11 mouse cellular contexts compared by ENCODE assay signal in the genomic region with DNA sequence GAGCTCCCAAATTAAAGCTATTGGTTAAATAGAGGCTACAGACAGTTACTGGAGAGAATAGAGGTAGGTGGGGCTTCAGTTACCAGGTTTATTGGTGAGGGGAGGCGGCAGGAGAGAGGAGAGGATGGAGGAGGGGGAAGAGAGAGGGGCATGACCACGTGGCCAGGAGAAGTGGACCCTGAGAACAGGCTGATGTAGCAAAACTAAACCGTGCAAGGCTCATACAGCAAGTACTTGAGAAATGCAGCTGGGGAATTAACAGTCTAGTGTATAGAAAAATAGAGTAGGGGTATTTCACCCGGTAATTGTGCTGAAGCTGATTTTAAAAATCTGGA. TPM values are rescaled to one million over a fixed set of nuclear protein-coding genes. Genes with fewer than 3 reads are reported as not detected.
DNase-seq lines count a peak whose midpoint lies in the region; ATAC-seq and TF ChIP-seq lines count a peak whose summit lies in the region.
"Had no signal": no experiment of that assay in that cellular context is flagged by ENCODE, and none has a peak within 500 bp of the region (broad histone marks: within the 10 kb centered on the region; RNA-seq: fewer than 3 reads in every experiment).

No protein-coding gene starts in this region.

- peak overlapping the region; percentile 16; the same call in 1 of the 2 replicates for H3K4me3 ChIP-seq in kidney, embryonic 14.5 days (ENCODE audit: low read length)
- no peak overlapping the region for H3K4me3 ChIP-seq in forebrain, postnatal 0 days (ENCODE audit: low read depth, low read length)
- no peak overlapping the region for H3K4me3 ChIP-seq in liver, embryonic 13.5 days (replicated peaks)

- H3K27me3 ChIP-seq in kidney, embryonic 14.5 days (ENCODE audit: control insufficient read depth, insufficient read depth, low read length) = peaks cover 3% of the 10 kb centered on the region; the same call in 1 of the 2 replicates
- no peaks in the 10 kb centered on the region for H3K27me3 ChIP-seq in forebrain, postnatal 0 days (ENCODE audit: insufficient read depth, low read length)
- peaks cover 42% of the 10 kb centered on the region for H3K27me3 ChIP-seq in liver, embryonic 13.5 days

- TF ChIP-seq POLR2A in brain, embryonic 14.5 days (IDR thresholded peaks at IDR 0.05; ENCODE audit: borderline replicate concordance, extremely low read depth, insufficient read depth, insufficient read length, poor library complexity, severe bottlenecking) = no peak

- H3K9me3 ChIP-seq in kidney, embryonic 14.5 days (ENCODE audit: control insufficient read depth, low read length) = no peaks in the 10 kb centered on the region
- no peaks in the 10 kb centered on the region for H3K9me3 ChIP-seq in forebrain, postnatal 0 days (ENCODE audit: low read length)
- no peaks in the 10 kb centered on the region for H3K9me3 ChIP-seq in liver, embryonic 13.5 days (replicated peaks)

- ATAC-seq in kidney, embryonic 14.5 days (ENCODE audit: low FRiP score, low TSS enrichment) = peak; percentile 39; the same call in 1 of the 2 replicates
- no peak for ATAC-seq in forebrain, postnatal 0 days
- ATAC-seq in liver, embryonic 13.5 days (ENCODE audit: low read depth) = no peak

- 6% methylated on average over 4 of the region's 4 CpGs for WGBS in kidney, embryonic 14.5 days
- WGBS in forebrain, postnatal 0 days = 14% methylated on average over 4 of the region's 4 CpGs
- 10% methylated on average over 4 of the region's 4 CpGs for WGBS in liver, embryonic 13.5 days (ENCODE audit: insufficient replicate concordance)

- H3K4me2 ChIP-seq in kidney, embryonic 14.5 days (replicated peaks; ENCODE audit: low read depth, low read length) = peak overlapping the region; percentile 47
- 0 out of 2 replicates have a peak overlapping the region, but pooled peaks have one; percentile 6 for H3K4me2 ChIP-seq in forebrain, postnatal 0 days (ENCODE audit: low read depth)
- H3K4me2 ChIP-seq in liver, embryonic 13.5 days = peak overlapping the region; percentile 33; the same call in 1 of the 2 replicates

- no peak for DNase-seq in kidney, adult 8-10 months
- DNase-seq in brain, embryonic 14.5 days (ENCODE audit: low read depth) = peak; percentile 25
- DNase-seq in forebrain, postnatal 0 days = no peak
- no peak for DNase-seq in liver, embryonic 13.5 days
- no peak for DNase-seq in left cerebral cortex, adult 8-10 months (ENCODE audit: low spot score in 2 of 2)
- no peak for DNase-seq in spleen, postnatal 4 days (ENCODE audit: low spot score in 2 of 2)
- DNase-seq in retina, postnatal 1 day = no peak
- DNase-seq: gastrocnemius, postnatal 10 days; layer of hippocampus, adult 9-11 months; right cerebral cortex, postnatal 25 days had no signal

- no peak overlapping the region for H3K9ac ChIP-seq in kidney, embryonic 14.5 days (ENCODE audit: low read depth, low read length)
- no peak overlapping the region for H3K9ac ChIP-seq in forebrain, postnatal 0 days
- H3K9ac ChIP-seq in liver, embryonic 13.5 days = no peak overlapping the region

- H3K36me3 ChIP-seq in kidney, embryonic 14.5 days (ENCODE audit: control insufficient read depth, insufficient read depth, low read length) = no peaks in the 10 kb centered on the region
- no peaks in the 10 kb centered on the region for H3K36me3 ChIP-seq in forebrain, postnatal 0 days (ENCODE audit: insufficient read depth)
- no peaks in the 10 kb centered on the region for H3K36me3 ChIP-seq in liver, embryonic 13.5 days

- H3K4me1 ChIP-seq in kidney, embryonic 14.5 days (ENCODE audit: control insufficient read depth, insufficient read depth, low read length) = peaks cover 6% of the 10 kb centered on the region
- no peaks in the 10 kb centered on the region for H3K4me1 ChIP-seq in forebrain, postnatal 0 days (ENCODE audit: insufficient read depth)
- H3K4me1 ChIP-seq in liver, embryonic 13.5 days (replicated peaks) = peaks cover 11% of the 10 kb centered on the region

- no peak for TF ChIP-seq CTCF in brain, embryonic 14.5 days (IDR thresholded peaks at IDR 0.05; ENCODE audit: borderline replicate concordance, extremely low read depth, insufficient read depth, insufficient read length)
- TF ChIP-seq CTCF in forebrain, postnatal 0 days (IDR thresholded peaks at IDR 0.05; ENCODE audit: low read depth) = no peak

- H3K27ac ChIP-seq in kidney, embryonic 14.5 days (ENCODE audit: low read depth, low read length) = no peak overlapping the region
- no peak overlapping the region for H3K27ac ChIP-seq in forebrain, postnatal 0 days (ENCODE audit: low read depth, low read length)
- no peak overlapping the region for H3K27ac ChIP-seq in liver, embryonic 13.5 days

RNA-seq across cellular contexts. Expression of a gene that starts 5.9 kb away (rescaled TPM):
- 20.0 and 35.6 TPM in 2 replicates for polyA plus RNA-seq in kidney, embryonic 14.5 days (2014; fragmentation: Nextera tagmentation; extraction: Ambion mirVana)
- polyA plus RNA-seq in brain, embryonic 14.5 days (2012; rRNA removed) = 92.3 and 97.5 TPM in 2 replicates
- 63.6 and 79.6 TPM in 2 replicates for total RNA-seq in forebrain, postnatal 0 days (2014; rRNA removed)
- polyA plus RNA-seq in forebrain, postnatal 0 days (2015; fragmentation: Nextera tagmentation; extraction: Ambion mirVana) = 42.4 and 48.7 TPM in 2 replicates
- polyA plus RNA-seq in liver, embryonic 13.5 days (2015; fragmentation: Nextera tagmentation; extraction: Ambion mirVana) = 10.2 and 11.2 TPM in 2 replicates
- 10 to 100 TPM; 72.1 to 93.0 (median 81.4) TPM for total RNA-seq in left cerebral cortex, adult 8-10 months (2022)
